Mouse (Mus musculus): ENCODE results near the gene Fam196a. TPM values are rescaled to one million over a fixed set of nuclear protein-coding genes. Genes with fewer than 3 reads are reported as not detected.

Fam196a gene
- 2.4 and 2.7 TPM in 2 replicates for total RNA-seq (2012; rRNA removed)

DNA sequence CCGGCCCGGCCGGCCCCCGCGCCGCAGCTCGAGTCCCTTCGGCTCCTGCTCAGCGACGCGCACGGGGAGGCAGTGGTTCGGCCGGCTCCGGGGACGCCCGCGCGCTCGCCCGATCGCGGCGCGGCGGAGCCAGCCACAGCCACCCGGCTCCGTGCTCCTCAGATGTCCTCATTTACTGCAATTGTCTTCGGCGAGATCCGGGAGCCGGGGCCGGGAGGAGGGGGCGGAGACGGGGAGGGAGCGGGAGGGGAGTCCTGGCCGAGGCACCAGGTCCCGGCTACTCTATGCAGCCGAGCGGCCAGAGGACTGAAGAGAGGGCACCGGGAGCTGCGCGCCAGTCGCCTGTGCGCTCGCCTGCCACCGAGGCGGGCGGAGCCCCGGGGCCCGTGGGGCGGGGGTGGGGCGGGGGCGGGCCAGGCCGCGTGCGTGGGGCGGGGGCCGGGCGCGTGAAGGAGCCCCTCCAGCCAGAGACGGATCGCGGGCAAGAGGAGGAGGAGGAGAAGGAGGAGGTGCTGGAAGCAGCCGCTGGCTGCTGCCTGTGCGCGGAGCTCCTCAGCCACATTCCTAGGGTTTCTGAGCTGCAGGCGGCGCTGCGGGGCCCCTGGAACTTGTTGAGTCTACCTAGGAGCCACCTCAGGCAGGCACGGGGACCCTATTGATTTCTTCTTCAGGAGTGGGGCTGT, at the start of gene Fam196a:
Gene Fam196a, minus strand, starts transcription at position 504 of the 683 bp plus-strand sequence.
- TF ChIP-seq ZC3H11A (IDR thresholded peaks at IDR 0.05; ENCODE audit: borderline replicate concordance, low read depth, low read length) (no peak), MAFK (IDR thresholded peaks at IDR 0.05; ENCODE audit: insufficient read depth, low read depth, low read length) (no peak), CHD2 (IDR thresholded peaks at IDR 0.05; ENCODE audit: low read depth, low read length) (no peak), HCFC1 (IDR thresholded peaks at IDR 0.05; ENCODE audit: borderline replicate concordance, insufficient read depth, low read length) (no peak; the same call in 1 of the 2 replicates), ZNF384 (IDR thresholded peaks at IDR 0.05; ENCODE audit: low read depth, low read length) (no peak)

DNA sequence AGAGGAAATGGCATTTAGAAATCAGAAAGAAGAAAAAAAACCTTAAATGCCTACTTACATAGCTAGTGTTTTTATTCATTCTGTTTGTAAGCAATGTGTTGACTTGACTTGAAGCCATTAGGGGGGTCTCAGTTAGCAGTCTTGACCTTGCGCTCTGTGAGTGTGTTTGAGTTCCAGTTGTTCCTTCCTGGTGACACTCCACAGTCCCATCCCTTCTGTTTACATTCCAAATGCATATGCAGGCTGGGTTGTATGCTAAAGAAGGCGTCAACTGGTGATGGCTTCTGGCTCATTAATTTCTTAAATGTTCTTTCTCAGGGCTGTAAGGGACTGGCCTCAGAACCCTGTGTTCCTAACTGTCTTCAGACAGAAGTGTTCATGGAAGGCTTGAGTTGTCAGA, 23.4 kb upstream of the Fam196a start:
- H3K36me3 ChIP-seq (ENCODE audit: control insufficient read depth, insufficient read depth, low read length, poor library complexity, severe bottlenecking), result no peaks in the 10 kb centered on the region
- H3K4me3 ChIP-seq (ENCODE audit: insufficient read depth in 1 of 2, low read depth in 1 of 2, low read length in 2 of 2, poor library complexity in 1 of 2, severe bottlenecking in 1 of 2), result no peak overlapping the region
- H3K4me1 ChIP-seq (ENCODE audit: control insufficient read depth in 2 of 2, insufficient read depth in 2 of 2, low read length in 2 of 2, poor library complexity in 1 of 2), result no peaks in the 10 kb centered on the region
- no peaks in the 10 kb centered on the region for H3K9me3 ChIP-seq (ENCODE audit: control insufficient read depth, insufficient read depth, low read depth, low read length)
- in situ Hi-C loops (cut with MboI; ENCODE audit: low sequenced_read_pairs in 2 of 2, unreplicated experiment in 2 of 2), result no loop called here
- H3K27ac ChIP-seq (ENCODE audit: insufficient read depth, low read depth, low read length, poor library complexity, severe bottlenecking), result no peak overlapping the region
- no peak overlapping the region for H3K9ac ChIP-seq (ENCODE audit: insufficient read depth, low read depth, low read length, poor library complexity, severe bottlenecking)
- DNase-seq (ENCODE audit: low read depth, low spot score), result no peak
- no peak for TF ChIP-seq ZC3H11A (IDR thresholded peaks at IDR 0.05; ENCODE audit: borderline replicate concordance, low read depth, low read length)
- no peak for TF ChIP-seq ZNF384 (IDR thresholded peaks at IDR 0.05; ENCODE audit: low read depth, low read length)
- no peak for TF ChIP-seq MAFK (IDR thresholded peaks at IDR 0.05; ENCODE audit: insufficient read depth, low read depth, low read length)
- TF ChIP-seq CHD2 (IDR thresholded peaks at IDR 0.05; ENCODE audit: low read depth, low read length), result no peak
- no peak for TF ChIP-seq HCFC1 (IDR thresholded peaks at IDR 0.05; ENCODE audit: borderline replicate concordance, insufficient read depth, low read length)

More for the DNA sequence above, at the start of gene Fam196a:
- peak within 1 kb of the TSS; percentile 73 to 79 for H3K4me3 ChIP-seq (ENCODE audit: insufficient read depth in 1 of 2, low read depth in 1 of 2, low read length in 2 of 2, poor library complexity in 1 of 2, severe bottlenecking in 1 of 2)
- H3K4me1 ChIP-seq (ENCODE audit: control insufficient read depth in 2 of 2, insufficient read depth in 2 of 2, low read length in 2 of 2, poor library complexity in 1 of 2), result peaks cover 0 to 9% of the 10 kb centered on the region in 2 experiments; a peak in 1 of 4 replicates
- no peak within 1 kb of the TSS for H3K27ac ChIP-seq (ENCODE audit: insufficient read depth, low read depth, low read length, poor library complexity, severe bottlenecking)
- no peaks in the 10 kb centered on the region for H3K9me3 ChIP-seq (ENCODE audit: control insufficient read depth, insufficient read depth, low read depth, low read length)
- peak within 1 kb of the TSS; percentile 27 for H3K9ac ChIP-seq (ENCODE audit: insufficient read depth, low read depth, low read length, poor library complexity, severe bottlenecking)
- peak; percentile 53 for DNase-seq (ENCODE audit: low read depth, low spot score)
- no peaks in the 10 kb centered on the region for H3K36me3 ChIP-seq (ENCODE audit: control insufficient read depth, insufficient read depth, low read length, poor library complexity, severe bottlenecking)
- in situ Hi-C loops (cut with MboI; ENCODE audit: low sequenced_read_pairs in 2 of 2, unreplicated experiment in 2 of 2), result no loop called here

DNA sequence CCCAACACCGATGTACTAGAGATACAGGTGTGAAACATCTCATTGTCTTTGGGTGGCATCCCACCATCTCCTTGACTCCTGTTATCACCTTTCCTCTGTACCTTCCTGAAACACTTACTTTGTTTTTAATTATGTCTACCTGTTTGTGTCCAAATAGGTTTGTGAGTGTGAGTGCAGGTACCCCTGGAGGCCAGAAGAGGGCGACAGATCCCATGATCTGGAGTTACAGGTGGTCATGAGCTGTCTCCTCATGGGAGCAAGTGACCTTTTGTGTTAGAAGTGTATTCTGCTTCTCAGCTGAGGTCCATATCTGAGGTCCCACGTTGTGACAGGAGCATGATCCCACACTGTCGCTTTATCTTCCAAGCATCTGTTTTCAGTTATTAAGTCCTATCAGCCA, 22.6 kb upstream of the Fam196a start:
- TF ChIP-seq HCFC1 (IDR thresholded peaks at IDR 0.05; ENCODE audit: borderline replicate concordance, insufficient read depth, low read length) (no peak), ZC3H11A (IDR thresholded peaks at IDR 0.05; ENCODE audit: borderline replicate concordance, low read depth, low read length) (peak; percentile 38; the same call in 1 of the 2 replicates)
- no peaks in the 10 kb centered on the region for H3K36me3 ChIP-seq (ENCODE audit: control insufficient read depth, insufficient read depth, low read length, poor library complexity, severe bottlenecking)
- no peak overlapping the region for H3K9ac ChIP-seq (ENCODE audit: insufficient read depth, low read depth, low read length, poor library complexity, severe bottlenecking)
- peak; percentile 54 for DNase-seq (ENCODE audit: low read depth, low spot score)
- no peaks in the 10 kb centered on the region for H3K9me3 ChIP-seq (ENCODE audit: control insufficient read depth, insufficient read depth, low read depth, low read length)
- no peaks in the 10 kb centered on the region for H3K4me1 ChIP-seq (ENCODE audit: control insufficient read depth in 2 of 2, insufficient read depth in 2 of 2, low read length in 2 of 2, poor library complexity in 1 of 2)
- no peak overlapping the region for H3K4me3 ChIP-seq (ENCODE audit: insufficient read depth in 1 of 2, low read depth in 1 of 2, low read length in 2 of 2, poor library complexity in 1 of 2, severe bottlenecking in 1 of 2)
- in situ Hi-C loops (cut with MboI; ENCODE audit: low sequenced_read_pairs in 2 of 2, unreplicated experiment in 2 of 2), result no loop called here
- H3K27ac ChIP-seq (ENCODE audit: insufficient read depth, low read depth, low read length, poor library complexity, severe bottlenecking), result no peak overlapping the region

DNA sequence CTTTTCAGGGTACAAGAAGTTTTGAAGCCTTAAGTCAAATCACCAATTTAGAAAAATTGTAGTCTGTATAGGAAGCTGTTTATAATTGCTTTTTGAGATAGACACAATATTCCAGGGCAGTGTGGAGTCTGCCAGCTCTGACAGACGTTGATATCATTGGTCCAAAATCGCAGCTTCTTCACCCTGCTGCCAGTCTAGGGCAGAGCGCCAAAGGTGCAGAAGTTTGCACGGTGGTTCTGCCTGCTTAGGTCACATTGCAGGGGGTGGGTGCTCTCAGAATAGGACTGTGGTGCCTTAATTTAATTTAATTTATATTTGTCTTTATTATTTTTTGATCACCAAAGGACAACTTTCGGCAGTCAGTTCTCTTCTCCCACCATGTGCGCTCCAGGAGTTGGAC, 20.9 kb upstream of the Fam196a start:
- no peaks in the 10 kb centered on the region for H3K9me3 ChIP-seq (ENCODE audit: control insufficient read depth, insufficient read depth, low read depth, low read length)
- TF ChIP-seq ZNF384 (IDR thresholded peaks at IDR 0.05; ENCODE audit: low read depth, low read length), result no peak
- no peak for TF ChIP-seq MAFK (IDR thresholded peaks at IDR 0.05; ENCODE audit: insufficient read depth, low read depth, low read length)
- no peak for TF ChIP-seq CHD2 (IDR thresholded peaks at IDR 0.05; ENCODE audit: low read depth, low read length)
- TF ChIP-seq ZC3H11A (IDR thresholded peaks at IDR 0.05; ENCODE audit: borderline replicate concordance, low read depth, low read length), result no peak
- TF ChIP-seq HCFC1 (IDR thresholded peaks at IDR 0.05; ENCODE audit: borderline replicate concordance, insufficient read depth, low read length), result no peak
- no peaks in the 10 kb centered on the region for H3K36me3 ChIP-seq (ENCODE audit: control insufficient read depth, insufficient read depth, low read length, poor library complexity, severe bottlenecking)
- in situ Hi-C loops (cut with MboI; ENCODE audit: low sequenced_read_pairs in 2 of 2, unreplicated experiment in 2 of 2), result no loop called here
- no peak overlapping the region for H3K9ac ChIP-seq (ENCODE audit: insufficient read depth, low read depth, low read length, poor library complexity, severe bottlenecking)
- DNase-seq (ENCODE audit: low read depth, low spot score), result no peak
- no peaks in the 10 kb centered on the region for H3K4me1 ChIP-seq (ENCODE audit: control insufficient read depth in 2 of 2, insufficient read depth in 2 of 2, low read length in 2 of 2, poor library complexity in 1 of 2)
- H3K4me3 ChIP-seq (ENCODE audit: insufficient read depth in 1 of 2, low read depth in 1 of 2, low read length in 2 of 2, poor library complexity in 1 of 2, severe bottlenecking in 1 of 2), result no peak overlapping the region
- no peak overlapping the region for H3K27ac ChIP-seq (ENCODE audit: insufficient read depth, low read depth, low read length, poor library complexity, severe bottlenecking)
